Mouse (Mus musculus) liver, embryonic 14.5 days (tissue): ENCODE results near the gene Gm17581.

Source experiments
- CTCF ChIP-seq: IDR thresholded peaks from 2 replicates; pipeline ENCODE4 v1.5.1; 2016; ENCODE audit warnings: antibody characterized with exemption, low read depth, control low read depth
- EP300 ChIP-seq: IDR thresholded peaks from 2 replicates; pipeline ENCODE4 v1.6.1; 2016; ENCODE audit warnings: antibody characterized with exemption, low read depth

GRCm38 (mm10) chr2:155696851-155697250 is 38.8 kb downstream of the Gm17581 start:
- TF ChIP-seq CTCF (no peak), EP300 (no peak)
